Mouse (Mus musculus): ENCODE measurements around the gene Zfp72.

Gene Zfp72

GRCm38 (mm10) chr13:74390371-74390990 lies at the start of gene Zfp72:
Gene Zfp72, minus strand, starts transcription at chr13:74390836.
- DNase-seq (ENCODE audit: low read depth, low spot score) = peak; percentile 88

GRCm38 (mm10) chr13:74439895-74440294 lies 49.3 kb upstream of the Zfp72 start:
- DNase-seq (ENCODE audit: low read depth, low spot score) = no peak

- no peak for DNase-seq (ENCODE audit: low read depth, low spot score)
Observed at GRCm38 (mm10) chr13:74399298-74399839, 8.7 kb upstream of the Zfp72 start, which contains the start of gene Ftl1-ps1. Gene Ftl1-ps1, plus strand, starts transcription at chr13:74399694.

DNA sequence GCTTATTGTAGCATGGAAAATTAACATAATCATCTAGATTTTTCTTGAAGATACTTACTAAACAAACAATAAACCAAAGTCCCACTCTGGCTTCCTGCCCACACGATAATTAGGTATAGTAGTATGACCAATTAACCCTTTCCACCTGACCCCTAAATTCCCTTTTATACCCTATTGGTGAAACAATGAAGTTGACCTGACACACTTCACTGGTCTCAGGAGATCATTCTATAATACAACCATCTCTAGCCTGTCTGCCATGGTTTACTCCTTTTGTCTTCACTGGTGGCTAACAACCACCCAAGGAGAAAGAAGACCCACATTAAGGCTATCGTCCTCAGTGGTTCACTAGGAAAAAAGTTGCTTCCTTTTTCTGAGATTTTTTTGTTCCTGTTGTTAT lies 520 bp upstream of the Zfp72 start:
- DNase-seq (ENCODE audit: low read depth, low spot score) = no peak

- DNase-seq (ENCODE audit: low read depth, low spot score) = no peak
Observed at GRCm38 (mm10) chr13:74389730-74390129, 906 bp downstream of the Zfp72 start.

- no peak for DNase-seq (ENCODE audit: low read depth, low spot score)
Observed at GRCm38 (mm10) chr13:74382289-74382688, 8.3 kb downstream of the Zfp72 start.

- DNase-seq (ENCODE audit: low read depth, low spot score) = peak; percentile 49
Observed at GRCm38 (mm10) chr13:74381533-74382276, 8.9 kb downstream of the Zfp72 start.

DNA sequence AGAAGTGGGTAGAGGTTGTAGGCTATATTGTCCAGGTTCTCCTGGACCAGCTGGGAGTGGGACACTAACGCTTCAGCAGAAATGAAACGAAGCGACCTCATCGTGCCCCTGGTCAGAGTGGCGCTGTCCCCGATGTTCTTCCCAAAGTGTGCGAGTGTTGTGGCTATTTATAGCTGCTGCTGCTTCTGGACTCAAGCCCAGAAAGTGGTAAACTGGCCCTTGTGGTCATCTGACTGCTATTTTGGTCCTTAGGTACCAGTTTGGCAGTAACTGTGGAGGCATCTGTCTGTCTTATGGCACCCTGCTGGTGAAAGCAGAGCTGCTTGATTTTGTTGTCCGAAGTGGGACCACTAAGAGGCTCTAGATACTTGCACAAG lies 26.8 kb downstream of the Zfp72 start, which contains the start of gene Lrrc14b:
Lrrc14b (minus strand) TSS at position 147 of the 377 bp plus-strand sequence.
- DNase-seq (ENCODE audit: low read depth, low spot score) = peak; percentile 90

- DNase-seq (ENCODE audit: low read depth, low spot score) = no peak
Observed at GRCm38 (mm10) chr13:74363176-74363858, 27.3 kb downstream of the Zfp72 start.

GRCm38 (mm10) chr13:74362218-74362617 lies 28.4 kb downstream of the Zfp72 start:
- no peak for DNase-seq (ENCODE audit: low read depth, low spot score)

DNA sequence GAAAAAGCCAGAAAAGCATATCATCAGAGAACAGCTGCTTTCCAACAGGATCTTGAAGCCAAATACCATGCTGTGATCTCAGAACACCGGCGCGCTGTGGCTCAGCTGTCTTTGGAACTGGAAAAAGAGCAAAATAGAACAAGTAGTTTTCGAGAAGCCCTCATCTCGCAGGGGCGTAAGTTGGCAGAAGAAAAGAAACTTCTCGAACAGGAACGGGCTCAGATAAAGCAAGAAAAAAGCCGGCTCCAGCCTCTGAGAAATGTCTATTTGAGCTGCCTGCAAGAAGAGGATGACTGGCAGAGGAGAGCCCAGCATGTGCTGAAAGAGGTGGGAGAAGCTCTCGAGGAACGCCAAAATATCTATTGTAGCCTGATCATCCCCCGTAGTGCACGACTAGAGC lies 34.1 kb downstream of the Zfp72 start:
- no peak for DNase-seq (ENCODE audit: low read depth, low spot score)

- no peak for DNase-seq (ENCODE audit: low read depth, low spot score)
Observed at GRCm38 (mm10) chr13:74350435-74350906, 40.2 kb downstream of the Zfp72 start.

DNA sequence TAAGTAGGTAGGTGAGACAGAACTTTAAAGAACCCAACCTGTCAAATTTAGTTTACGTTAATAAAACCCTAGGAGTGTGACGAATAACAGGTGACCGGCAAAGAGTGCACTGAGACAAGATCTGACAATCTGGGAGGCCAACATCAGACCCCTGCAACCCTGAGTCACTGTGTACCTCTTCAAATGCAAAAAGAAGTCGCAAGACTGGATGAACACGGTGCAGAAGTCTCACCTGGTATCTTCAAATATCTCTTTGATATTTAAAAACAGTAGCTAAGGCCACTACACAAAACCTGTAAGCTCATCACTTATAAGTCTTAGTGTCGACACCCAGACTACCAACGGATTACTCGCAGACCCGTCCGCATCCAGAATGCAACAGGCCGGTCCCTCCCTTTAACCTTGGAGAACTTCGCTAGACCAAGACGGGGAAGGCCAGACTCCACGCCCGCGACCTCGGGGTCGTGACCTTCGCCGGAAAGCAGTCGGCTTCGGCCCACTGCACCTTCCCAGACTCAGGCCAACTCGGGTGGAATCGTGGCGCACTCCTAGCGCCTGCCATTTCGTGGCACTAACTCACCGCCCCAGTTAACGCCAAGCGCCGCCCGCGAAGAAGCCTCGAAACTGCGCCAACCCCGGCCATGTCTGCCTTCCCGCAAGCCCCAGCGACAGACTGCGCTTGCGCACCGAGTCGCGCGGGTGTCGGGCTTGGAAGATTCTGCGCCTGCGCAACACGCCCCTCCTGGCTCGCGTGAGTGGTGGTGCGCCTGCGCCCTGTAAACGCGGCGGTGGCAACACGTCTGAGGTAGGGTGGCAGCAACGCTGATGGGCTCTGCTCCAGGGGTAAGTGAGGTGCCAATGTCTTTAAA lies 40.8 kb downstream of the Zfp72 start, which contains the start of the genes Sdha and Ccdc127:
Sdha (minus strand) TSS at position 715 of the 869 bp plus-strand sequence.
Ccdc127 (plus strand) TSS at position 744 of the 869 bp plus-strand sequence.
- DNase-seq (ENCODE audit: low read depth, low spot score) = peak; percentile 95

- DNase-seq (ENCODE audit: low read depth, low spot score) = peak; percentile 74
Observed at GRCm38 (mm10) chr13:74341036-74341435, 49.6 kb downstream of the Zfp72 start.

DNA sequence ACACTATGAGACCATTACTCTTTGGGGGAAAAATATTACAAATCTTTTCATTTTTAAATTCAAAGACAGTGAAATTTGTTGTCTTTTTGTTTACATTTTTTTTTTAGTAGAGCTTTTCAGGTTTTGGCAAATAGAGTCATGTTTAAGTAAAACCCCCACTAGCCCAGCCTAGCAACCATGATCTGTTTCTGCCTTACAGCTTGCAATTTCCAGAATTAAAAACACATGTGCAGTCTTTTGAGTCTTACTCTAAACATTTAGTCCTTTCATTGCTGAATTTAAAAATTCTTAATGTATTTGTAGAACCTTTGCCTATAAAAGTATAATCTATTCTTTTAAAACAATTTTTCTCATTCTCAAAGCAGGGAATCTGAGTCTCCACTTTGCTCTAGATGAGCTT lies 61.3 kb downstream of the Zfp72 start:
- no peak for DNase-seq (ENCODE audit: low read depth, low spot score)
